24 mouse cellular contexts compared by ENCODE assay signal in genomic region chr1:134152626-134153590, GRCm38 (mm10). TPM values are rescaled to one million over a fixed set of nuclear protein-coding genes. Genes with fewer than 3 reads are reported as not detected.
A peak's percentile ranks its signal among the peaks of the same experiment; 100 is the strongest.
DNase-seq lines count a peak whose midpoint lies in the region; ATAC-seq and TF ChIP-seq lines count a peak whose summit lies in the region.
"Had no signal": no experiment of that assay in that cellular context is flagged by ENCODE, and none has a peak within 500 bp of the region (broad histone marks: within the 10 kb centered on the region; RNA-seq: fewer than 3 reads in every experiment).

No protein-coding gene starts in this region.

- WGBS in heart, embryonic 14.5 days = 34% methylated on average over 21 of the region's 21 CpGs
- WGBS in liver, embryonic 13.5 days (ENCODE audit: insufficient replicate concordance) = 45% methylated on average over 21 of the region's 21 CpGs
- WGBS in stomach, postnatal 0 days = 65% methylated on average over 21 of the region's 21 CpGs

- peaks cover 6 to 7% of the 10 kb centered on the region in 2 experiments; a peak in 3 of 4 replicates for H3K4me1 ChIP-seq in heart, embryonic 14.5 days (ENCODE audit: control insufficient read depth in 2 of 2, insufficient read depth in 2 of 2, low read length in 2 of 2)
- H3K4me1 ChIP-seq in liver, embryonic 13.5 days (replicated peaks) = peaks cover 51% of the 10 kb centered on the region
- no peaks in the 10 kb centered on the region for H3K4me1 ChIP-seq in stomach, postnatal 0 days (replicated peaks; ENCODE audit: control insufficient read depth, insufficient read depth)
- H3K4me1 ChIP-seq: embryonic facial prominence, embryonic 15.5 days; forebrain, embryonic 15.5 days; intestine, embryonic 15.5 days; midbrain, embryonic 13.5 days had no signal

- no peaks in the 10 kb centered on the region for H3K27me3 ChIP-seq in heart, embryonic 14.5 days (ENCODE audit: control insufficient read depth, insufficient read depth, low read length)
- no peaks in the 10 kb centered on the region for H3K27me3 ChIP-seq in liver, embryonic 13.5 days
- no peaks in the 10 kb centered on the region for H3K27me3 ChIP-seq in stomach, postnatal 0 days (ENCODE audit: control insufficient read depth, insufficient read depth, low read length)
- H3K27me3 ChIP-seq: embryonic facial prominence, embryonic 15.5 days; forebrain, embryonic 15.5 days; intestine, embryonic 15.5 days had no signal

- H3K9me3 ChIP-seq in heart, embryonic 14.5 days (ENCODE audit: control insufficient read depth, low read length) = peaks cover 6% of the 10 kb centered on the region; the same call in 1 of the 2 replicates
- H3K9me3 ChIP-seq in liver, embryonic 13.5 days (replicated peaks) = no peaks in the 10 kb centered on the region
- H3K9me3 ChIP-seq in stomach, postnatal 0 days (ENCODE audit: control insufficient read depth, low read length) = no peaks in the 10 kb centered on the region
- H3K9me3 ChIP-seq: embryonic facial prominence, embryonic 15.5 days; forebrain, embryonic 15.5 days; intestine, embryonic 15.5 days; limb, embryonic 15.5 days; midbrain, embryonic 13.5 days had no signal

- no peak for TF ChIP-seq EP300 in stomach, postnatal 0 days (optimal IDR thresholded peaks at IDR 0.05)

- no peaks in the 10 kb centered on the region for H3K36me3 ChIP-seq in heart, embryonic 14.5 days (ENCODE audit: control insufficient read depth, insufficient read depth, low read length)
- H3K36me3 ChIP-seq in liver, embryonic 13.5 days = no peaks in the 10 kb centered on the region
- no peaks in the 10 kb centered on the region for H3K36me3 ChIP-seq in stomach, postnatal 0 days (ENCODE audit: control insufficient read depth, insufficient read depth, low read length)
- H3K36me3 ChIP-seq: embryonic facial prominence, embryonic 15.5 days; forebrain, embryonic 15.5 days; intestine, embryonic 15.5 days; limb, embryonic 15.5 days; midbrain, embryonic 13.5 days had no signal

- H3K4me3 ChIP-seq in heart, embryonic 14.5 days (ENCODE audit: control insufficient read depth in 1 of 2, insufficient read depth in 1 of 2, low read depth in 1 of 2, low read length in 2 of 2) = no peak overlapping the region
- no peak overlapping the region for H3K4me3 ChIP-seq in liver, embryonic 13.5 days (replicated peaks)
- H3K4me3 ChIP-seq in stomach, postnatal 0 days (ENCODE audit: low read depth, low read length) = no peak overlapping the region
- H3K4me3 ChIP-seq: embryonic facial prominence, embryonic 15.5 days; forebrain, embryonic 15.5 days; heart, adult 2 months; intestine, embryonic 15.5 days; left cerebral cortex, adult 2 months; limb, embryonic 15.5 days; midbrain, embryonic 13.5 days had no signal

- no peak overlapping the region for H3K4me2 ChIP-seq in heart, embryonic 14.5 days (ENCODE audit: low read length)
- no peak overlapping the region for H3K4me2 ChIP-seq in liver, embryonic 13.5 days
- no peak overlapping the region for H3K4me2 ChIP-seq in stomach, postnatal 0 days (replicated peaks; ENCODE audit: low read depth)
- H3K4me2 ChIP-seq: embryonic facial prominence, embryonic 15.5 days; forebrain, embryonic 15.5 days; intestine, embryonic 15.5 days; limb, embryonic 15.5 days; midbrain, embryonic 13.5 days had no signal

- ATAC-seq in heart, embryonic 14.5 days (ENCODE audit: insufficient number of reproducible peaks, insufficient read depth, low FRiP score, low read depth) = no peak
- ATAC-seq in liver, embryonic 13.5 days (ENCODE audit: low read depth) = peak; percentile 79
- ATAC-seq in stomach, postnatal 0 days (ENCODE audit: low FRiP score, low TSS enrichment) = no peak
- no peak for ATAC-seq in erythroblast, adult 5-6 weeks (replicated peaks; ENCODE audit: low FRiP score, poor library complexity, severe bottlenecking)

- intact Hi-C loops in heart, postnatal 25 days (cut with DNase I) = loop anchor here (1.0 to 2.0 kb wide), 2 partner anchors 91 to 170 kb away; no protein-coding TSS in a partner anchor

- no peak for DNase-seq in heart, postnatal 25 days (ENCODE audit: low spot score)
- peak; percentile 46 for DNase-seq in MEL-GATA-1-ER (ENCODE audit: extremely low read depth, low read depth)
- DNase-seq in liver, embryonic 13.5 days = peak; percentile 35
- no peak for DNase-seq in stomach, postnatal 0 days (ENCODE audit: low spot score)
- no peak for DNase-seq in retina, embryonic 14.5 days (ENCODE audit: low spot score)
- DNase-seq: adrenal gland, postnatal 14 days; cerebellum, adult 9-10 months; gastrocnemius, postnatal 14 days; heart, adult 2 months; kidney, adult 8-10 months; kidney, postnatal 10 days; left cerebral cortex, postnatal 4 days; right cerebral cortex, postnatal 14 days had no signal

- TF ChIP-seq CTCF in stomach, postnatal 0 days (IDR thresholded peaks at IDR 0.05; ENCODE audit: low read depth) = no peak

- 0 out of 2 replicates have a peak overlapping the region, but pooled peaks have one; percentile 25 for H3K9ac ChIP-seq in heart, embryonic 14.5 days (ENCODE audit: low read length)
- H3K9ac ChIP-seq in liver, embryonic 13.5 days = 0 out of 2 replicates have a peak overlapping the region, but pooled peaks have one; percentile 37
- H3K9ac ChIP-seq in stomach, postnatal 0 days (ENCODE audit: low read length) = 0 out of 2 replicates have a peak overlapping the region, but pooled peaks have one; percentile 27
- H3K9ac ChIP-seq: embryonic facial prominence, embryonic 15.5 days; forebrain, embryonic 15.5 days; intestine, embryonic 15.5 days; limb, embryonic 15.5 days; midbrain, embryonic 13.5 days had no signal

- no peak overlapping the region for H3K27ac ChIP-seq in heart, embryonic 14.5 days (replicated peaks in 1 of 2; ENCODE audit: control insufficient read depth in 1 of 2, insufficient read depth in 1 of 2, low read depth in 2 of 2, low read length in 2 of 2)
- no peak overlapping the region for H3K27ac ChIP-seq in liver, embryonic 13.5 days
- no peak overlapping the region for H3K27ac ChIP-seq in stomach, postnatal 0 days (replicated peaks)
- H3K27ac ChIP-seq: embryonic facial prominence, embryonic 15.5 days; forebrain, embryonic 15.5 days; heart, adult 2 months; intestine, embryonic 15.5 days; left cerebral cortex, adult 2 months; limb, embryonic 15.5 days; midbrain, embryonic 13.5 days had no signal

RNA-seq across cellular contexts. Expression of gene Chil1, which starts 29.1 kb away (rescaled TPM):
- polyA plus RNA-seq in heart, embryonic 14.5 days (2014; fragmentation: Nextera tagmentation; extraction: Ambion mirVana) = 0.66 and 1.5 TPM in 2 replicates
- under 1 TPM; 0.34 to 0.92 TPM for total RNA-seq in heart, postnatal 25 days (2021)
- polyA plus RNA-seq in liver, embryonic 13.5 days (2015; fragmentation: Nextera tagmentation; extraction: Ambion mirVana) = 1.8 and 2.4 TPM in 2 replicates
- 2.8 and 3.1 TPM in 2 replicates for polyA plus RNA-seq in stomach, postnatal 0 days (2015; fragmentation: Nextera tagmentation; extraction: Ambion mirVana)
- total RNA-seq in erythroblast, adult 5-6 weeks (2015; ENCODE audit: low replicate concordance) = 71.3 and 98.6 TPM in 2 replicates
- 29.3 and 58.3 TPM in 2 replicates for total RNA-seq in erythroblast, adult 5-6 weeks (2017; ENCODE audit: low replicate concordance)

RNA-seq across cellular contexts. Expression of gene Mybph, which starts 40.3 kb away (rescaled TPM):
- polyA plus RNA-seq in heart, embryonic 14.5 days (2014; fragmentation: Nextera tagmentation; extraction: Ambion mirVana) = 0.12 and 0.27 TPM in 2 replicates
- not detected for total RNA-seq in heart, postnatal 25 days (2021)
- 1.6 and 1.9 TPM in 2 replicates for polyA plus RNA-seq in liver, embryonic 13.5 days (2015; fragmentation: Nextera tagmentation; extraction: Ambion mirVana)
- 1.6 and 2.2 TPM in 2 replicates for polyA plus RNA-seq in stomach, postnatal 0 days (2015; fragmentation: Nextera tagmentation; extraction: Ambion mirVana)
- total RNA-seq in erythroblast, adult 5-6 weeks (2015; ENCODE audit: low replicate concordance) = not detected in 2 replicates
- not detected in 2 replicates for total RNA-seq in erythroblast, adult 5-6 weeks (2017; ENCODE audit: low replicate concordance)
- total RNA-seq: adrenal gland, postnatal 14 days; common myeloid progenitor, adult 5-6 weeks; heart, adult 2 months; hematopoietic stem cell, adult 5-6 weeks; layer of hippocampus, postnatal 10 days had no signal
- polyA plus RNA-seq: forebrain, embryonic 15.5 days had no signal

RNA-seq across cellular contexts. Expression of gene Chit1, which starts 41.9 kb away (rescaled TPM):
- 0.46 and 0.96 TPM in 2 replicates for polyA plus RNA-seq in heart, embryonic 14.5 days (2014; fragmentation: Nextera tagmentation; extraction: Ambion mirVana)
- not detected for total RNA-seq in heart, postnatal 25 days (2021)
- polyA plus RNA-seq in liver, embryonic 13.5 days (2015; fragmentation: Nextera tagmentation; extraction: Ambion mirVana) = 0.08 and 0.12 TPM in 2 replicates
- 38.5 and 45.1 TPM in 2 replicates for polyA plus RNA-seq in stomach, postnatal 0 days (2015; fragmentation: Nextera tagmentation; extraction: Ambion mirVana)
- 1.3 and 2.9 TPM in 2 replicates for total RNA-seq in erythroblast, adult 5-6 weeks (2015; ENCODE audit: low replicate concordance)
- total RNA-seq in erythroblast, adult 5-6 weeks (2017; ENCODE audit: low replicate concordance) = 0.28 TPM in 1 of 2 replicates, not detected in the other
- total RNA-seq: adrenal gland, postnatal 14 days; gastrocnemius, postnatal 14 days; heart, adult 2 months; hematopoietic stem cell, adult 5-6 weeks; left cerebral cortex, adult 2 months had no signal
- polyA plus RNA-seq: intestine, embryonic 15.5 days had no signal

Comparison
In these comparisons a context has a peak if more than half of its experiments do, and no peak if none do; other contexts are left out.
1. DNase-seq: peak in MEL-GATA-1-ER (single experiment) and liver, embryonic 13.5 days (single experiment); none in heart, postnatal 25 days (single experiment), stomach, postnatal 0 days (single experiment) and retina, embryonic 14.5 days (single experiment).
2. RNA of gene Chit1, which starts 41.9 kb away (polyA plus RNA-seq): 38.5 to 45.1 TPM in stomach, postnatal 0 days; 0.46 to 0.96 TPM in heart, embryonic 14.5 days and 0.08 to 0.12 TPM in liver, embryonic 13.5 days; every median in the first group is over 10 times any median in the second.
3. Peak in every context shown above with its lines, with median percentiles within 50 percentile points of each other: H3K9ac ChIP-seq.